ENCODE assay signal across 8 mouse cellular contexts in the genomic region with DNA sequence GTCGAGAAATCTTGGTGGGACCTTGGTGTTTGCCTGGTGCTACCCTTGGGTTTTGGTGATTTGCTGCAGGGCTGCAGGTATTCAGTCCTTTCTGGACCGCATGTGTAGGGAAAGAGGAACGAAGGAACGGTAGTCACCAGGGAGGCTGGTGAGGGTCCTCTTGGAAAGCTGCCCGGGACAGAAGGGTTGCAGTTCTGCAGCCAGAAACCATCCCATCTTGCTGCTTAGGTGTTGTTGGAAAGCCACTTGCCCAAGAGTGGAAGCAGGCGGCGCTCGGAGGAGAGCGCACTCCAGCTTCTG. TPM values are rescaled to one million over a fixed set of nuclear protein-coding genes. Genes with fewer than 3 reads are reported as not detected.
DNase-seq lines count a peak whose midpoint lies in the region; ATAC-seq and TF ChIP-seq lines count a peak whose summit lies in the region.

No protein-coding gene starts in this region.

- ATAC-seq in intestine, embryonic 14.5 days (replicated peaks; ENCODE audit: low FRiP score, low TSS enrichment, low read depth) = no peak; the same call in 1 of the 2 replicates
- ATAC-seq in monocyte, adult 5-6 weeks (replicated peaks; ENCODE audit: insufficient number of reproducible peaks, low FRiP score, low TSS enrichment, poor library complexity, severe bottlenecking) = peak; percentile 16; the same call in 1 of the 2 replicates

- H3K27me3 ChIP-seq in intestine, embryonic 14.5 days (replicated peaks; ENCODE audit: control insufficient read depth, insufficient read depth, low read length) = no peaks in the 10 kb centered on the region

- H3K36me3 ChIP-seq in intestine, embryonic 14.5 days (ENCODE audit: control insufficient read depth, insufficient read depth, low read length) = no peaks in the 10 kb centered on the region

- peak overlapping the region; percentile 87 for H3K4me2 ChIP-seq in intestine, embryonic 14.5 days (ENCODE audit: low read length)

- no peak for DNase-seq in lung, adult 2 months
- DNase-seq in lung, postnatal 14 days = no peak
- no peak for DNase-seq in intestine, embryonic 14.5 days (ENCODE audit: low spot score)
- DNase-seq in ovary, adult 18-20 months (ENCODE audit: low spot score) = no peak
- no peak for DNase-seq in urinary bladder, postnatal 36 days (ENCODE audit: low spot score in 2 of 2)
- DNase-seq in adrenal gland, adult 2 months = no peak

- no peaks in the 10 kb centered on the region for H3K4me1 ChIP-seq in lung, adult 2 months (ENCODE audit: control insufficient read depth, insufficient read depth, low read length)
- H3K4me1 ChIP-seq in cortical plate, adult 2 months (ENCODE audit: control insufficient read depth, insufficient read depth, low read length) = peaks cover 1% of the 10 kb centered on the region; the same call in 1 of the 2 replicates
- no peaks in the 10 kb centered on the region; the same call in 1 of the 2 replicates for H3K4me1 ChIP-seq in intestine, embryonic 14.5 days (replicated peaks; ENCODE audit: control insufficient read depth, insufficient read depth, low read length)

- TF ChIP-seq CTCF in lung, adult 2 months (IDR thresholded peaks at IDR 0.05; ENCODE audit: insufficient read depth, low read length) = no peak
- no peak for TF ChIP-seq CTCF in cortical plate, adult 2 months (IDR thresholded peaks at IDR 0.05; ENCODE audit: extremely low read depth, insufficient read depth, low read length)

- H3K9me3 ChIP-seq in intestine, embryonic 14.5 days (ENCODE audit: control insufficient read depth, low read length) = no peaks in the 10 kb centered on the region

- H3K27ac ChIP-seq in cortical plate, adult 2 months (ENCODE audit: insufficient read depth, low read length) = peak overlapping the region; percentile 79; the same call in 1 of the 2 replicates
- peak overlapping the region; percentile 91 for H3K27ac ChIP-seq in intestine, embryonic 14.5 days (ENCODE audit: low read depth)

- no peak for TF ChIP-seq POLR2A in lung, adult 2 months (IDR thresholded peaks at IDR 0.05; ENCODE audit: borderline replicate concordance, extremely low read depth, low read depth, low read length)
- no peak for TF ChIP-seq POLR2A in cortical plate, adult 2 months (IDR thresholded peaks at IDR 0.05; ENCODE audit: extremely low read depth, insufficient read depth, low read length)

- 1% methylated on average over 9 of the region's 9 CpGs for WGBS in lung, adult 2 months
- under 1% methylated on average over 9 of the region's 9 CpGs for WGBS in intestine, embryonic 14.5 days

- peak overlapping the region; percentile 80 for H3K9ac ChIP-seq in intestine, embryonic 14.5 days (ENCODE audit: low read length)

- H3K4me3 ChIP-seq in lung, adult 2 months (replicated peaks; ENCODE audit: extremely low read depth, low read depth, low read length) = peak overlapping the region; percentile 99
- H3K4me3 ChIP-seq in cortical plate, adult 2 months (ENCODE audit: insufficient read depth, low read length) = peak overlapping the region; percentile 80
- peak overlapping the region; percentile 94 for H3K4me3 ChIP-seq in intestine, embryonic 14.5 days (ENCODE audit: low read depth, low read length)

RNA-seq across cellular contexts. Expression of a gene that starts 0.7 kb away (rescaled TPM):
- polyA plus RNA-seq in lung, adult 2 months (2012; rRNA removed) = 21.2 and 29.2 TPM in 2 replicates
- polyA plus RNA-seq in cortical plate, adult 2 months (2012; rRNA removed) = 40.2 and 41.4 TPM in 2 replicates
- 51.2 and 52.5 TPM in 2 replicates for polyA plus RNA-seq in intestine, embryonic 14.5 days (2014; fragmentation: Nextera tagmentation; extraction: Ambion mirVana)
- 89.3 to 127 TPM (median 95.5 TPM) in 3 replicates for total RNA-seq in monocyte, adult 5-6 weeks (2017)
- total RNA-seq in adrenal gland, adult 2 months (2021) = 10 to 100 TPM; 40.5 to 55.6 TPM
- polyA plus RNA-seq in adrenal gland, adult 2 months (2012; rRNA removed) = 8.7 and 11.5 TPM in 2 replicates
